Mouse (Mus musculus) liver, embryonic 14.5 days (tissue): ENCODE measurements at regions not wholly inside any gene's neighbourhood (a gene's known extent, or its start where the extent isn't known, plus 50 kb on each side); places are given as distances from the start of the nearest gene placed in this dataset.

Source experiments
- ATAC-seq: fragments of 200-750 bp; cut with Nextera tagmentation; 2 replicates; pipeline ENCODE4 v1.8.0; 2017; ENCODE audit warnings: moderate number of reproducible peaks, mild to moderate bottlenecking, moderate library complexity; ENCODE audit not compliant: insufficient read depth
- DNase-seq, 3 experiments: peaks; one replicate each; pipeline ENCODE4 v3.0.0-alpha.2; 2012 to 2013; ENCODE audit warnings: low read depth in 3 of 3, low spot score in 3 of 3
- H3K27ac ChIP-seq: fragments of 300-500 bp; sonication (generic); 2 replicates; pipeline ENCODE4 v1.5.1; 2014; ENCODE audit warnings: moderate library complexity, mild to moderate bottlenecking, control low read depth, inconsistent platforms
- H3K27me3 ChIP-seq: fragments of 300-500 bp; sonication (generic); 2 replicates; pipeline ENCODE4 v1.6.1; 2014; ENCODE audit warnings: mild to moderate bottlenecking, low read length, moderate library complexity; ENCODE audit not compliant: control insufficient read depth, insufficient read depth
- H3K36me3 ChIP-seq: fragments of 300-500 bp; sonication (generic); replicated peaks from 2 replicates; pipeline ENCODE4 v1.6.1; 2014; ENCODE audit warnings: low read depth; ENCODE audit not compliant: control insufficient read depth, insufficient read depth
- H3K4me1 ChIP-seq, 2 experiments: fragments of 200-500 bp in 1 of 2; fragments of 300-500 bp in 1 of 2; sonication (generic) in 1 of 2; replicated peaks; 2 replicates each; pipeline ENCODE4 v1.6.1; 2012 to 2014; ENCODE audit warnings: antibody characterized with exemption in 1 of 2, inconsistent platforms in 1 of 2, low read length in 1 of 2; ENCODE audit not compliant: control insufficient read depth in 2 of 2, insufficient read depth in 2 of 2
- H3K4me2 ChIP-seq: fragments of 300-500 bp; sonication (generic); 2 replicates; pipeline ENCODE4 v1.6.1; 2014; ENCODE audit warnings: low read depth, mild to moderate bottlenecking, control low read depth, moderate library complexity
- H3K4me3 ChIP-seq, 2 experiments: fragments of 200-500 bp in 1 of 2; fragments of 300-500 bp in 1 of 2; sonication (generic) in 1 of 2; 2 replicates each; pipeline ENCODE4 v1.5.1; 2012 to 2014; ENCODE audit warnings: low read depth in 2 of 2, low read length in 2 of 2, mild to moderate bottlenecking in 2 of 2, control low read depth in 1 of 2, inconsistent platforms in 1 of 2, moderate library complexity in 1 of 2; ENCODE audit not compliant: insufficient read depth in 1 of 2
- H3K9ac ChIP-seq: fragments of 300-500 bp; sonication (generic); replicated peaks from 2 replicates; pipeline ENCODE4 v1.6.1; 2014; ENCODE audit warnings: mild to moderate bottlenecking, control low read depth, moderate library complexity
- H3K9me3 ChIP-seq: fragments of 300-500 bp; sonication (generic); 2 replicates; pipeline ENCODE4 v1.6.1; 2016; ENCODE audit warnings: low read length, mixed read lengths; ENCODE audit not compliant: control insufficient read depth
- CTCF ChIP-seq: IDR thresholded peaks from 2 replicates; pipeline ENCODE4 v1.5.1; 2016; ENCODE audit warnings: antibody characterized with exemption, low read depth, control low read depth
- EP300 ChIP-seq: IDR thresholded peaks from 2 replicates; pipeline ENCODE4 v1.6.1; 2016; ENCODE audit warnings: antibody characterized with exemption, low read depth
- WGBS: fragments of 180-500 bp; shearing (Covaris S2); extraction: QIAGEN DNeasy Blood & Tissue Kit; methylation state at CpG from one replicate; pipeline ENCODE4 v1.1.7; 2014; ENCODE audit not compliant: insufficient replicate concordance; 5-methylcytosine and 5-hydroxymethylcytosine counted together

DNA sequence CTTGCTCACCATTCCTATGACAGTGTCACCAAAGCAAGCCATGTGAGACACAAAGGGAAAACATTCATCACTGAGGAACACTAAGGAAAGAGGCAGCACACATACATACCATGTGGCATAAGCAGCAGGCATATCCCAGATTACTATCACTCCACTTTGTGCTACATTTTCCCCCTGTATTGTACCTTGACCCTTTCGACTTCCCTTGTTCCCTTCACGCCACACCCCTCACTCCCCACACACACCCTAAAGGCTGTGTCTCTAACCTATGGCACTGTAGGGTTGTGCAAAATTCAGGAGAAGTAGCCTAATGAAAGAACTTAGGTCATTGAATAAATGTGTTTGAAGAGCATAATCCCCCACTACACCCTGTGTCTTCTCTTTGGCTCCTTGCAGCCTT, 179.5 kb downstream of the Ptprc start:
- 62% methylated on average over 2 of the region's 2 CpGs for WGBS
- H3K4me2 ChIP-seq = no peak overlapping the region
- no peaks in the 10 kb centered on the region for H3K27me3 ChIP-seq
- DNase-seq (no peak), ATAC-seq (no peak)
- TF ChIP-seq CTCF = no peak
- TF ChIP-seq EP300 = no peak
- H3K9ac ChIP-seq = no peak overlapping the region
- no peaks in the 10 kb centered on the region for H3K9me3 ChIP-seq
- no peak overlapping the region for H3K4me3 ChIP-seq
- H3K27ac ChIP-seq = no peak overlapping the region
- H3K36me3 ChIP-seq = no peaks in the 10 kb centered on the region
- no peaks in the 10 kb centered on the region for H3K4me1 ChIP-seq

DNA sequence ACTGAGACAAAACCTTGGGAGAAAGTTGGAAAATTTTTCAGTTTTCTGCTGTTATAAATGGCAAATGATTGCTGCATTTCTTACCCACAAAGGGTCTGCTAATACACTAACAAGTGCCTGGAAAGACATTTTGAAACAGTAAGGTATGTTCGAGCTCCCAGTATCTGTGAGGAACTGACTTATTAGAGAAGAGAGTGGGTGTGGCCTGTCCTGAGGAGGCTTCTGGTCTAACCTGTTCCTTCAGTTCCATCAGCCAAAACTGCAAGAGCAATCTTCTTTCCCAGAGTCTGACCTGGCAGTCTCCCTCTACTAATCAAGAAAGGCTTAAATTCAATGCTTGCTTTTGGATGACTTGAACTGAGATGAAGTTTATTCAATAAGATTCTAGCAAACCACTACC, 183.6 kb downstream of the Ptprc start:
- DNase-seq (no peak), ATAC-seq (no peak)
- Histone ChIP-seq H3K9me3 (no peaks in the 10 kb centered on the region), H3K27ac (no peak overlapping the region), H3K4me2 (no peak overlapping the region), H3K27me3 (no peaks in the 10 kb centered on the region), H3K4me3 (no peak overlapping the region), H3K4me1 (no peaks in the 10 kb centered on the region), H3K9ac (no peak overlapping the region), H3K36me3 (no peaks in the 10 kb centered on the region)
- 71% methylated on average over 1 of the region's 1 CpGs for WGBS
- no peak for TF ChIP-seq EP300
- TF ChIP-seq CTCF = no peak

DNA sequence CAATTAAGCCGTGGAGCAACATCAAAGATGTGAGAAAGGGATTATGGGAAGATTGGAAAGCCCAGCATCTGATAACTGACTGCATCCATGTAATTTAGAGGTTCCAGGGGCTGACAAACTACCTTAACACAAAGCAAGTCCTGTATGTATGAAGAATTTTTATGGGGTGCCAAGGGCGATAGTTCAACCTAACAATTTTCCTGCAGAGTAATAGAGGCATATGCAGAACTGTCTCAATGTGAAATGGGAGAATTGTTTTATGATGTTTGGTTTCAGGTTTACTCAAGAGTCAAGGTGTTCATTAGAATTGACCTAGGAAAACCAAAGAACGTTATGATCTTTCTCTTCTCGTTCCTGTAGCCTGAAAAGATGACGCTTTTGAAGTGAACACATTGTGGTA, 184.1 kb downstream of the Ptprc start:
- Histone ChIP-seq H3K4me3 (no peak overlapping the region), H3K27ac (no peak overlapping the region), H3K9me3 (no peaks in the 10 kb centered on the region), H3K9ac (no peak overlapping the region), H3K27me3 (no peaks in the 10 kb centered on the region), H3K36me3 (no peaks in the 10 kb centered on the region), H3K4me2 (no peak overlapping the region), H3K4me1 (no peaks in the 10 kb centered on the region)
- TF ChIP-seq CTCF (no peak), EP300 (no peak)
- DNase-seq (no peak), ATAC-seq (no peak)
- WGBS = 66% methylated on average over 5 of the region's 5 CpGs

DNA sequence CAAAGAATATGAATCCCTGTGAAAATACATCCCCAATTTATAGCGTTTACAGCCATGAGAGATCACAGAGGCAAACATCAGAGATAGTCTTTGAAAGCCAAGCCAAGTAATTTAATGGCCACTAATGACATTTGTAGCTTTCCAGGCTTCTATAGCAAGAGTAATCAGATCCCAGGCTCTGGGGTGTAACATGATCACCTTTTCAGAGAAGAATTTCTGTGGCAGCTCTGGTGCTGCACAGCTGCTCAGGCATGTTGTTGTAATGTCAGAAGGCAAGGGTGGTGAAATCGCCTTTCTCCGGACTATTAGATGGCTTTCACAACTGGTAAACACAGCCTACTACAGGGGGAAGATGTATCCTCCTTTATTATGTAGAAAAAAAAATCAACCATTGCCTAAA, 202.1 kb downstream of the Ptprc start:
- no peak for TF ChIP-seq CTCF
- TF ChIP-seq EP300 = no peak
- Histone ChIP-seq H3K9me3 (no peaks in the 10 kb centered on the region), H3K4me1 (no peaks in the 10 kb centered on the region), H3K36me3 (no peaks in the 10 kb centered on the region), H3K27ac (no peak overlapping the region), H3K9ac (no peak overlapping the region), H3K4me3 (no peak overlapping the region), H3K4me2 (no peak overlapping the region), H3K27me3 (no peaks in the 10 kb centered on the region)
- WGBS = 64% methylated on average over 3 of the region's 3 CpGs
- DNase-seq = no peak
- ATAC-seq = no peak

DNA sequence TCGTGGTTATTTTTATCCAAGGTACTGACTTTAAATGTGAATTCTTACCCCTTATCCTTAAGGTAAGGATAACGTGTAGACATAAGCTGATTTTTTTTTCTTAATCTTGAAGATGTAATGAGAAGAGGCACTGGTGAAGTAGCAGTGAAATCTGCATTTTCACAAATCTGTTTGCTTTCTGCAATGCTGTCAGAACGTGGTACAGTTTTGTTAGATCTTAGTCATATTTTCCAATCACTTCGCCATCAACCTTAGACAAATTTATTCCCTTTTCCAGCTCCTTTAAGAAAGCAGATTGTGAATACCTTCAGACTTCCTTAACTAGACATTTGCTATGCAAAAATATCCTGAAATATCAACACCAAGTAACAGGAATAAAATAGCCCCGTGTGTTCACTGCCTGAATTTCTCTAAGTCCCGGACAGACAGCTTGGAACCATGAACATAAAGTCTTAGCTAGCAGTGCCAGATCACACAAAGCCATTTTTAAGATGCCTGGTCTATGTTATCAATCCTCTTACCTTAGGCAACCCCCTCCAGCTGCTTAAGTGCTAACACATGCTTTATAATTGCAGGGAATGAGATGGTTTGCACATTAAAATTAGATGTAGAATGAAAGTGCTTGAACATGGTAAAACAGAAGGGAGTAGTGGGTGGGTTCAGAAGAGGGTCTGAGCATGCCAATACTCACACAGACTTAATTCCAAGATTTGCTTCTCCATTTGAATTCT, 202.7 kb downstream of the Ptprc start:
- no peak for TF ChIP-seq EP300
- no peak for TF ChIP-seq CTCF
- no peak overlapping the region for H3K9ac ChIP-seq
- no peak overlapping the region for H3K4me3 ChIP-seq
- 58% methylated on average over 6 of the region's 6 CpGs for WGBS
- DNase-seq = no peak
- H3K36me3 ChIP-seq = no peaks in the 10 kb centered on the region
- no peak for ATAC-seq
- H3K27ac ChIP-seq = no peak overlapping the region
- H3K4me2 ChIP-seq = no peak overlapping the region
- H3K27me3 ChIP-seq = no peaks in the 10 kb centered on the region
- no peaks in the 10 kb centered on the region for H3K9me3 ChIP-seq
- no peaks in the 10 kb centered on the region for H3K4me1 ChIP-seq
